Mouse (Mus musculus) T-cell, adult 66 days (primary cell): ENCODE data around the gene Gm10053. TPM values are rescaled to one million over a fixed set of nuclear protein-coding genes. Genes with fewer than 3 reads are reported as not detected.

Source experiments
- total RNA-seq, 2 experiments: library from RNA; stranded (reverse); gene quantifications; 3 replicates in 1 of 2; 4 replicates in 1 of 2; pipeline ENCODE4 v1.2.4; 2023

The Gm10053 gene
- total RNA-seq: 10 to 100 TPM; 29.6 to 52.1 TPM

GRCm38 (mm10) chr19:24875129-24875870 is at the start of gene Gm10053:
Gene Gm10053, plus strand, starts transcription at chr19:24875686.

GRCm38 (mm10) chr19:24861612-24862451 is 13.7 kb upstream of the Gm10053 start, which contains the start of gene Pgm5:
Gene Pgm5, minus strand, starts transcription at chr19:24861855.

DNA sequence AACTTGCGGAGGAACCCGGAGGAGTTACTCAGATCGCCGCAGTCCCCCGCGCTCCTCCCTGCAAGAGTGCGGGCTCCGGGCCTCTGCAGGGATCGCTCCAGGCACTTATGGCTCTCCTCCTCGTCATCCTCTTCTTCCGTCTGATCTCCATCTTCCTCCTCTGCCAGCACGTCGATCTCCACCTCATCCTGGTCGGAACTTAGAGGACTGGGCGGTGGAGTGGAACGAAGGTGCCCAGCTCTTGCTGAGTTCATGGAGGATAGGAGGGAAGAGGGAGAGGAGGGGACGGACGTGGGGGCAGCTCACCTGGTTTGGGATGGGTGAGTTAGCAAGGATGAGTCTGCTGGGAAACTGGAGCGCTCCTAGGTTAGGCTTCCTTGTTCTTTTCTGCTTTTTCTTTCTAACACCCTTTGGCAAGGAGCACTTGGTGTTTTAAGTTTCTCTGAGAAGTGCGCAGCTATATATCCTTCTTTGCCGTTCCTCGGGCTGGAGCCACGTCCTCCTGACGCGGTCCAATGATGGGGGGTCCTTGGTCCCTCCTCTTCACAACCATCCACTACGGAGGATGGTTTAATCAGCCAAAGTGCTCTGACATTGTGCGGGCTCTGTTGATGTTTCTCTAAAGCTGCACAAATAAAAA is 25.2 kb downstream of the Gm10053 start, which contains the start of gene Foxd4:
Foxd4 (minus strand) TSS at position 617 of the 640 bp plus-strand sequence.

Other genes starting within 250 kb of the Gm10053 start
- gene Tmem252, start 201.7 kb upstream of the Gm10053 start, total RNA-seq: not detected
- gene Pgm5, start 13.8 kb upstream of the Gm10053 start, total RNA-seq: not detected
- gene Foxd4, start 25.5 kb downstream of the Gm10053 start, total RNA-seq: not detected
- gene Cbwd1, start 85.9 kb downstream of the Gm10053 start, total RNA-seq: 10 to 100 TPM in 1 of 2 experiments, 1 to 10 TPM in 1; 9.7 to 10.7 TPM
- 100 to 1,000 TPM; 293 to 309 TPM for gene Dock8, start 123.8 kb downstream of the Gm10053 start, total RNA-seq